Mouse (Mus musculus): Measurements from ENCODE around the gene Dnttip1.

GRCm38 (mm10) chr2:164745843-164746479 is at the start of gene Dnttip1, which contains the start of gene Wfdc3:
- TF ChIP-seq RCOR1 (IDR thresholded peaks at IDR 0.05; ENCODE audit: low read depth, low read length) (no peak), CTCF (IDR thresholded peaks at IDR 0.05 in 2 of 3, conservative IDR thresholded peaks at IDR 0.05 in 1 of 3; ENCODE audit: control insufficient read depth in 1 of 3, insufficient read depth in 1 of 3, low read depth in 2 of 3, low read length in 3 of 3, poor library complexity in 1 of 3, severe bottlenecking in 1 of 3) (0 out of 6 replicates have a peak, but pooled peaks of 1 of the 3 experiments have one; percentile 3), EP300 (IDR thresholded peaks at IDR 0.05; ENCODE audit: low read depth in 1 of 2, low read length in 2 of 2) (no peak), CHD2 (IDR thresholded peaks at IDR 0.05; ENCODE audit: low read length) (no peak), POLR2A (IDR thresholded peaks at IDR 0.05; ENCODE audit: control insufficient read depth in 1 of 2, insufficient read depth in 1 of 2, low read depth in 1 of 2, low read length in 2 of 2, poor library complexity in 1 of 2) (peak; percentile 52 to 65; a peak in 3 of 4 replicates), ZC3H11A (IDR thresholded peaks at IDR 0.05; ENCODE audit: low read depth, low read length) (no peak)

Measured in MEL (cell line).